Mouse (Mus musculus) heart, embryonic 15.5 days (tissue): Measurements from ENCODE around the gene Ano6. TPM values are rescaled to one million over a fixed set of nuclear protein-coding genes. Genes with fewer than 3 reads are reported as not detected.

Source experiments
- ATAC-seq: fragments of 200-750 bp; cut with Nextera tagmentation; replicated peaks from 2 replicates; pipeline ENCODE4 v1.8.0; 2017; ENCODE audit warnings: low read depth, moderate TSS enrichment; ENCODE audit not compliant: insufficient number of reproducible peaks, insufficient read depth, low FRiP score
- H3K27ac ChIP-seq: fragments of 300-500 bp; sonication (generic); 2 replicates; pipeline ENCODE4 v1.5.1; 2015; ENCODE audit warnings: mild to moderate bottlenecking, inconsistent platforms
- H3K27me3 ChIP-seq: fragments of 300-500 bp; sonication (generic); 2 replicates; pipeline ENCODE4 v1.6.1; 2015; ENCODE audit warnings: inconsistent platforms
- H3K36me3 ChIP-seq: fragments of 300-500 bp; sonication (generic); 2 replicates; pipeline ENCODE4 v1.6.1; 2015; ENCODE audit warnings: mild to moderate bottlenecking, inconsistent platforms
- H3K4me1 ChIP-seq: fragments of 300-500 bp; sonication (generic); replicated peaks from 2 replicates; pipeline ENCODE4 v1.6.1; 2015; ENCODE audit warnings: inconsistent platforms
- H3K4me2 ChIP-seq: fragments of 300-500 bp; sonication (generic); 2 replicates; pipeline ENCODE4 v1.6.1; 2015; ENCODE audit warnings: inconsistent platforms, mild to moderate bottlenecking, moderate library complexity
- H3K4me3 ChIP-seq: fragments of 300-500 bp; sonication (generic); 2 replicates; pipeline ENCODE4 v1.5.1; 2015; ENCODE audit warnings: mild to moderate bottlenecking, inconsistent platforms
- H3K9ac ChIP-seq: fragments of 300-500 bp; sonication (generic); 2 replicates; pipeline ENCODE4 v1.6.1; 2015; ENCODE audit warnings: mild to moderate bottlenecking, inconsistent platforms
- H3K9me3 ChIP-seq: fragments of 300-500 bp; sonication (generic); replicated peaks from 2 replicates; pipeline ENCODE4 v1.6.1; 2016; ENCODE audit warnings: inconsistent platforms
- WGBS: fragments of 180-500 bp; shearing (Covaris S2); methylation state at CpG from one replicate; pipeline ENCODE4 v1.1.7; 2015; ENCODE audit warnings: mixed read lengths; 5-methylcytosine and 5-hydroxymethylcytosine counted together
- polyA plus RNA-seq: library from polyadenylated mRNA; unstranded; fragments of >200 nt; fragmentation: Nextera tagmentation; extraction: Ambion mirVana; gene quantifications from 2 replicates; pipeline ENCODE4 v1.2.1, GENCODE M21; 2015

The Ano6 gene
- polyA plus RNA-seq, 1 experiment from 2014 or later, result 27.2 TPM

DNA sequence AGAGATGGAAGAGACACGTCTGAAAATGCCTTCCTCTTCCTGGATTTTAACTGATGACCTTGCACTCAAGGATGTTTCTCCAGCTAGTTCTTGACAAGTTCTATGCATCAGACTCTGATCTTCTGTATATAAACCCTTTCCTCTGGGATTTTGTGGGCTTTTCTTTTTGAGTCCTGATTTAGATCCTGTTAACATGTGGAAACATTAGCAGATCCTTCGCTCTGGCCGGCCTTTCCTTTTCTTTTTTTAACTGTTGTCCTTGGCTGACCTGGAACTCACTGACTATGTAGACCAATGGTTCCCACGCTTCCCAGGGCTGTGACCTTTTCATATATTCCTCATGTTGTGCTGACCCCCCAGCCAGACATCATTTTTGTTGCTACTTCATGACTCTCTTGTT, 45.4 kb downstream of the Ano6 start:
- peak; percentile 37 for ATAC-seq

GRCm38 (mm10) chr15:95836646-95837434, 46.2 kb downstream of the Ano6 start:
- no peaks in the 10 kb centered on the region for H3K27me3 ChIP-seq
- H3K4me2 ChIP-seq, result peak overlapping the region; percentile 41
- peak overlapping the region; percentile 8; the same call in 1 of the 2 replicates for H3K4me3 ChIP-seq
- no peaks in the 10 kb centered on the region for H3K9me3 ChIP-seq
- H3K4me1 ChIP-seq, result peaks cover 38% of the 10 kb centered on the region
- 25% methylated on average over 13 of the region's 13 CpGs for WGBS
- 0 out of 2 replicates have a peak overlapping the region, but pooled peaks have one; percentile 11 for H3K9ac ChIP-seq
- ATAC-seq, result 0 out of 2 replicates have a peak, but pooled peaks have one; percentile 24
- peak overlapping the region; percentile 82 for H3K27ac ChIP-seq
- H3K36me3 ChIP-seq, result no peaks in the 10 kb centered on the region

More for the DNA sequence above, 45.4 kb downstream of the Ano6 start:
- H3K9ac ChIP-seq, result no peak overlapping the region
- no peaks in the 10 kb centered on the region for H3K9me3 ChIP-seq
- H3K27ac ChIP-seq, result peak overlapping the region; percentile 82
- WGBS, result 38% methylated on average over 4 of the region's 4 CpGs
- H3K36me3 ChIP-seq, result no peaks in the 10 kb centered on the region
- no peak overlapping the region for H3K4me3 ChIP-seq
- H3K4me1 ChIP-seq, result peaks cover 38% of the 10 kb centered on the region
- no peak overlapping the region for H3K4me2 ChIP-seq
- no peaks in the 10 kb centered on the region for H3K27me3 ChIP-seq

GRCm38 (mm10) chr15:95837570-95837969, 46.9 kb downstream of the Ano6 start:
- Histone ChIP-seq H3K36me3 (no peaks in the 10 kb centered on the region), H3K27me3 (no peaks in the 10 kb centered on the region), H3K9ac (no peak overlapping the region), H3K9me3 (no peaks in the 10 kb centered on the region), H3K4me2 (peak overlapping the region; percentile 41; the same call in 1 of the 2 replicates), H3K27ac (peak overlapping the region; percentile 82), H3K4me3 (no peak overlapping the region), H3K4me1 (peaks cover 40% of the 10 kb centered on the region)
- ATAC-seq, result no peak
- WGBS, result 59% methylated on average over 1 of the region's 1 CpGs

GRCm38 (mm10) chr15:95838171-95839020, 47.8 kb downstream of the Ano6 start:
- Histone ChIP-seq H3K27me3 (no peaks in the 10 kb centered on the region), H3K4me1 (peaks cover 44% of the 10 kb centered on the region), H3K9ac (no peak overlapping the region), H3K4me3 (no peak overlapping the region), H3K36me3 (no peaks in the 10 kb centered on the region), H3K9me3 (no peaks in the 10 kb centered on the region), H3K4me2 (no peak overlapping the region), H3K27ac (peak overlapping the region; percentile 82; the same call in 1 of the 2 replicates)
- no peak for ATAC-seq
- 64% methylated on average over 11 of the region's 11 CpGs for WGBS

- Histone ChIP-seq H3K9ac (no peak overlapping the region), H3K36me3 (no peaks in the 10 kb centered on the region), H3K9me3 (no peaks in the 10 kb centered on the region), H3K4me1 (peaks cover 54% of the 10 kb centered on the region), H3K4me3 (no peak overlapping the region), H3K27me3 (no peaks in the 10 kb centered on the region), H3K27ac (no peak overlapping the region), H3K4me2 (no peak overlapping the region)
- WGBS, result 65% methylated on average over 3 of the region's 3 CpGs
- ATAC-seq, result no peak
These were observed 49.1 kb downstream of the Ano6 start for GRCm38 (mm10) chr15:95839789-95840188.

GRCm38 (mm10) chr15:95843183-95843949, 52.7 kb downstream of the Ano6 start:
- no peak for ATAC-seq
- Histone ChIP-seq H3K9me3 (no peaks in the 10 kb centered on the region), H3K27ac (no peak overlapping the region), H3K4me2 (no peak overlapping the region), H3K27me3 (no peaks in the 10 kb centered on the region), H3K4me3 (no peak overlapping the region), H3K9ac (no peak overlapping the region), H3K36me3 (no peaks in the 10 kb centered on the region), H3K4me1 (peaks cover 28% of the 10 kb centered on the region)
- WGBS, result 67% methylated on average over 18 of the region's 18 CpGs

- WGBS, result 43% methylated on average over 2 of the region's 2 CpGs
- H3K4me1 ChIP-seq, result peaks cover 25% of the 10 kb centered on the region
- H3K36me3 ChIP-seq, result no peaks in the 10 kb centered on the region
- no peaks in the 10 kb centered on the region for H3K9me3 ChIP-seq
- ATAC-seq, result no peak
- no peak overlapping the region for H3K27ac ChIP-seq
- no peaks in the 10 kb centered on the region for H3K27me3 ChIP-seq
- H3K9ac ChIP-seq, result no peak overlapping the region
- H3K4me2 ChIP-seq, result no peak overlapping the region
- no peak overlapping the region for H3K4me3 ChIP-seq
These were observed 53.8 kb downstream of the Ano6 start for GRCm38 (mm10) chr15:95844412-95844811.

DNA sequence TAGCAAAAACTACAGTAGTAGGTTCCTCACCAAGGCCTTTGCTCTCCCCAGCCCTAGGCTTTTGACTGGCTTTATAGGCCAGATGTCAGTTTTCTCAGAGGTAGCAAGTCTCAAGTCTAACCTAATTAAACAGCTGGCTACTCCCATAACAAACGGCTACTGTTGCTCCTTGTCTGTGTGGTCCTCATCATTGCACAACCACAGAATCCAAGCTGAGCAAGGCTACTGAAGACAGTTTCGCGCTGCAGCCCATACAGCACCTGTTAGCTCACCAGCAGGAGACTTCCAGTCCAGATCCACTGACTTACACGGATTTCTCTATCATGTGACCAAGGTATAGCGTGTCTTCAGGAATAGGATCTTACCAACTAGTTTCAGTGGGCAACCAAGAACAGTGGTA, 55.5 kb downstream of the Ano6 start:
- ATAC-seq, result no peak
- H3K4me1 ChIP-seq, result peaks cover 27% of the 10 kb centered on the region
- no peak overlapping the region for H3K9ac ChIP-seq
- no peaks in the 10 kb centered on the region for H3K36me3 ChIP-seq
- 80% methylated on average over 5 of the region's 5 CpGs for WGBS
- H3K27ac ChIP-seq, result no peak overlapping the region
- H3K27me3 ChIP-seq, result no peaks in the 10 kb centered on the region
- no peak overlapping the region for H3K4me3 ChIP-seq
- H3K9me3 ChIP-seq, result no peaks in the 10 kb centered on the region
- H3K4me2 ChIP-seq, result no peak overlapping the region

DNA sequence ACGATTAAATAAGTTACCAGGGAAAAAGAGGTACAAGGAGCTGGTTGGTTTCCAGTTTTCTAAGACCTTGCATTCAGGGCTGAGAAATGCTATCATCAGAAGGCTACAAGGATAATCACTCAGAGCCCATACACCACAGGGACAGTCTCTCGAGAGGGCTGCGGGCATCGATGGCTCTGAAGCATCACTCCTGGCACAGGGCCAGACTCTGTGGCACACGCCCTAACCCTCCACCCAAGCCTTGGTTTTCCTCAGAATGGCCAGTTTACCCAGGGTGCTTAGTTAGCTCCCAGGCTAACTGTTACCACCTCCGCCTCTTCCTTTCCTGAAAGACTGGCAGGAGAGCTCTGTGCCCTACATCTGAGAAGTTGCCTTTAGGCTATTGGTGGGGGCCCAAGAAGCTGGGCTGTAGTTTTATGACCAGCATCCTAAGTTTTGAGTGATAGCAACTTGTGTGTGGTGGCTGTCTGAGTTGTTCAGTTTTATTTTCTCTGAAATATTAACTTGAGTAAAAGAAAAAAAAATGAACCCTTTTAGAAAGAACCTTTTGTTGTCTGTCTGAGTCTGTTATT, 57.9 kb downstream of the Ano6 start:
- H3K36me3 ChIP-seq, result no peaks in the 10 kb centered on the region
- no peak overlapping the region for H3K27ac ChIP-seq
- no peak overlapping the region for H3K4me2 ChIP-seq
- no peak overlapping the region for H3K4me3 ChIP-seq
- H3K27me3 ChIP-seq, result no peaks in the 10 kb centered on the region
- H3K9ac ChIP-seq, result no peak overlapping the region
- no peak for ATAC-seq
- 62% methylated on average over 6 of the region's 6 CpGs for WGBS
- no peaks in the 10 kb centered on the region for H3K9me3 ChIP-seq
- H3K4me1 ChIP-seq, result peaks cover 19% of the 10 kb centered on the region

- Histone ChIP-seq H3K4me3 (no peak overlapping the region), H3K27ac (no peak overlapping the region), H3K9ac (no peak overlapping the region), H3K4me1 (peaks cover 11% of the 10 kb centered on the region), H3K27me3 (no peaks in the 10 kb centered on the region), H3K4me2 (no peak overlapping the region), H3K9me3 (no peaks in the 10 kb centered on the region), H3K36me3 (no peaks in the 10 kb centered on the region)
- WGBS, result 73% methylated on average over 18 of the region's 18 CpGs
- ATAC-seq, result 0 out of 2 replicates have a peak, but pooled peaks have one; percentile 14
These were observed 59.1 kb downstream of the Ano6 start for GRCm38 (mm10) chr15:95849513-95850411.
